Mouse (Mus musculus): Measurements from ENCODE around the gene Setd3.

Gene Setd3

GRCm38 (mm10) chr12:108069504-108069903 lies 109.6 kb downstream of the Setd3 start:
- DNase-seq, result no peak

- DNase-seq, result no peak
Observed at GRCm38 (mm10) chr12:108067811-108068375, 111.2 kb downstream of the Setd3 start.

- DNase-seq, result no peak
Observed at GRCm38 (mm10) chr12:108067231-108067630, 111.9 kb downstream of the Setd3 start.

- DNase-seq, result no peak
Observed at GRCm38 (mm10) chr12:108064396-108064998, 114.6 kb downstream of the Setd3 start.

- no peak for DNase-seq
Observed at GRCm38 (mm10) chr12:108063986-108064385, 115.1 kb downstream of the Setd3 start.

- DNase-seq, result no peak
Observed at GRCm38 (mm10) chr12:108062137-108062536, 117.0 kb downstream of the Setd3 start.

GRCm38 (mm10) chr12:108061661-108062060 lies 117.5 kb downstream of the Setd3 start:
- DNase-seq, result no peak

All from right cerebral cortex, postnatal 14 days (tissue).